Mouse (Mus musculus) c-Kit-positive CD71-positive TER-119-negative erythroid progenitor cells, embryonic 14.5 days (primary cell): ENCODE data around the gene 1700015F17Rik.

Experiments used
- DNase-seq: peaks from one replicate; pipeline ENCODE4 v3.0.0-alpha.2; 2013; ENCODE audit warnings: low read depth

The 1700015F17Rik gene

DNA sequence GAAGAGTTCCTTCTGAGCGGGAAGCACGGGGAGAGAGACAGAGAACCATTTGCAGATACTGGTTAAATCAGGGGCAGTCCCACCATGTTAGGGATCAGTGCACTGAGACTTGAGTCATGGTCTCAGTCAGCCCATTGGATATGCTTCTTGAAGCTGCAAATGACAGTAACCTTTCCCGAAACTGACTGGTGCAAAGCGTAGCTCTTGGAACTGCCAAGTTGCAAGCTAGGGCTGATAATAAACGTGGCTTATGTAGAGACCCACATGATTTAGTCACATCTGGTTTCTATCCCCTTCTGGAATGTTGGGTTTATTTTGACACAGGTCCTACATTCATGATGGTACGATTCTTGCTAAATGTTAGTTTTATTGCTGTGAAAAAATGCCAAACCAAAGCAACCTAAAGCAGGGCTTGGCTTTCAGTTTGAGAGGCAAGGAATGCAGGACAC, 55.2 kb downstream of the 1700015F17Rik start:
- no peak for DNase-seq

DNA sequence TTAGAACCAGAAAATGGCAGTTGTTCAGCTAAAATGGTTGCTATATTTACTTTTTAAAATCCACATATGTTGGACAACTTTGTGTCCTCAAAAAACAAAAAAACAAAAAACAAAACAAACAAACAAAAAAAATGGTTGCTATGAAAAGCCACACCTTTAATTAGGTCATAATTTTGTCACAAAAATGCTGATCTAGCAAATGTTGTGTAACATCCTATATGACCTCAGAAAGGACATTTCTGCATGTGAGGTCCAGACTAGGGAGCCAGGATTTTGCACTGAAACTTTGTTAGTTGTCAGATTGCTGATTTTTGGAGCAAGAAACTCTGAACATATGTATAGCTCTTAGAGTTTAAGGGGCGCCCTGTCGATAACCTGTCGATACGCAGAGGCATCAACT, 55.9 kb downstream of the 1700015F17Rik start:
- DNase-seq, result no peak

DNA sequence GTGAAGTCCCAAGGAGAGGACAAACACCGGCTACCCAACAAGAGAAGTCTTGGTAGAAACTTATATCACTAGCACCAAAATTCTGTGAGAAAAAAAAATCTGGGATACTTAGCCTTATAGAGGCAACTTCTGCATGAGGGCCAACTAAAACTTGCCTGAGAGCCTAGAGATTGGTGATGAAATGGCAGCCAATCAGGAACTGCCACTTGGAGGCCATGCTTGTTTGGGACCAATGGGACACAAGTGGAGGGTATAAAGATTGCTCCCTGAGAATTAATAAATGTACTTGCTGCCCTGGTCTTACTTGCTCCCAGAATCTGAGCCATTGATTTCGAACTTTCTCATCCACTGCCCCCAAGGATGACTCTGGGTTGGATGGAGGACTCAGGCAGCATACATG, 57.5 kb downstream of the 1700015F17Rik start:
- no peak for DNase-seq

DNA sequence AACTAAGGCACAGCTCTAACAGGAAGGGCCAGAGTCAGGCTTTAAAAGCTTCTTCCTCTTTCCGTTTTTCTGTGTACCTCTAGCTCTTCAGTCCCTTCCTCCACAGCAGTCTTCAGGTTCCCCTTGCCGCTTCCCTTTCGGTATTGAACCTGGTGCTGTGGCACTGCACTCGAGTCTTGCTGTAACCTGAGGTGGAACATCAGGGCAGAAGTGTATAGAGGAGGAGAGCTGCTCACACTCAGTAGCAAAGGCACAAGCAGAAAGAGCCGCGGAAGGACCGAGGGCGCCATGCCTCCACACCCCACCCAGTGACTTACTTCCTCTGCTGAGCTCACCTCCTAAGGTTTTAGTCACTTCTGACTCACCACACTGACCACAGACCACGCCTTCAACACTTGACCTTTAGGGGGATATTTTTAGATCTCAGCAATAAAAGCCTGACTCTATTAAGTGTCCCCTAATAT, 58.9 kb downstream of the 1700015F17Rik start, which contains the start of gene Cdk14:
Gene Cdk14 (minus strand): TSS at position 321 of the 464 bp plus-strand sequence.
- DNase-seq, result no peak

DNA sequence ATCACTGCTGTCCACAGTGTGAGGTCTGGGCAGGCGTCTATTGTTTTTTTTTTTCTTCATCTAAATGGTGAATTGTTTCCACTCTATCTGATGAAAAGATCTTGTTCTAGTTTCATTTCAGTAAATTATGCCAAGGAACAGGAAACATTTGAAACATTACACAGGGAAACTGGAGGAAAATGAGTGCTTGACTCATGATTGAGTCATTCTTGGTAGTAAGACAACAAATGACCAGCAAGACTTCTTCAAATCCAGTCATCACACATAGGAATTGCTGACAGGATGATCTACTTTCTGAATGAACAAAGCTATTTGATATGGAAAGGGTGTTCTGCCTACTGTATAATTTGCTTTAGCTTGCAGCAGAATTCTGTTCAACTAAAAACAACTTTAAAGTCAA, 59.7 kb downstream of the 1700015F17Rik start:
- DNase-seq, result no peak

DNA sequence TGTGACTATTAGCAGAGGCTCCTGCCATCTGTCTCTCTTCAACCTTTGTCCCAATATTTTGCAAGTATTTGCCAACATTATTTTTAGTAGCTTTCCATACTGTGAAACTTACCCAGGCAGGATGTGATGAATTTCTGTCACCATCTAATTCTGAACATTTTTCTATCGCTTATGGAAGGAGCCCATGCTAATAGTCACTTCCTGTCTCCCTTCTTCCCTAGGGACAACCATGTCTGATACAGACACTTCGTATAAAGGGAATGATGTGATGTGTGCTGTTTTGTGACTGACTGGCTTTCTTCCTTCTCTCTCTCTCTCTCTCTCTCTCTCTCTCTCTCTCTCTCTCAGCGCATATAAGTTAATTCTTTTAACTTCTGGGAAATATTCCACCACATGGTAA, 64.1 kb downstream of the 1700015F17Rik start:
- no peak for DNase-seq

DNA sequence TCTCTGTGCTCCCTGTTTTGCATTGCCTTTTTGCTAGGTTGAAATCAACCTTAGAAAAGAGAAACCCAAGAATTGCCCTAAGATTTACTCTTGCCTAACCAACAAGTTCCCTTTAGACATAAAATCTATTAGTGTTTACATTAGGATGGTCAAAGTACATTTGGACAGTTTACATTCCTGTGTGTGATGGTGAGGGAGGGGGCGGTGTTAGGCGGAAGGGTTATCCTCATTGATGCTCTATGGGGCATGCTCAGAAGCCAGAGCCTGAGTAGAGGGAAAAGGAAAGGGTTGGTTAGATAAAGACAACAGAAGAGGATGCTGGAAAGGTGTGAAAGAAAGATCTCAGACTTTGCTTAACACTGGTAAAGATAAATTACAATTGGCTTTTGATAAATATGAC, 67.1 kb downstream of the 1700015F17Rik start:
- DNase-seq, result no peak

DNA sequence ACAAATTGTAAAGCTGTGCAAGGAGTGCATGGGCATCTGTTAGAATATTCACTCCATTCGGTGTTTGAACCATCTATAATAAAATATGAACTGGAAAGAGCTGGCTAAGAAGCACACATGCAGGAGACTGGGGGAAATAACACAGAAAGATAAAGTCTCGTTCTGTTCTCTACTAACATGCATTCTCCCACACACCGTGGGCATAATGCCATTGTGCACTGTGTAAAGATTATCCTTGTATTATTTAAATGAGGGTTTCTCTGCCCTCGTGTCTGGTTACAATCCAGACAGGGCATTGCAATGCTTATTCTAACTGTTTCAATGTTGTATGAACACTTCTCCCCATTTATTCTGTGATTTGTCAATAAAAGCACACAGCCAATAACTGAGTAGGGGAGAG, 77.0 kb downstream of the 1700015F17Rik start:
- DNase-seq, result no peak

DNA sequence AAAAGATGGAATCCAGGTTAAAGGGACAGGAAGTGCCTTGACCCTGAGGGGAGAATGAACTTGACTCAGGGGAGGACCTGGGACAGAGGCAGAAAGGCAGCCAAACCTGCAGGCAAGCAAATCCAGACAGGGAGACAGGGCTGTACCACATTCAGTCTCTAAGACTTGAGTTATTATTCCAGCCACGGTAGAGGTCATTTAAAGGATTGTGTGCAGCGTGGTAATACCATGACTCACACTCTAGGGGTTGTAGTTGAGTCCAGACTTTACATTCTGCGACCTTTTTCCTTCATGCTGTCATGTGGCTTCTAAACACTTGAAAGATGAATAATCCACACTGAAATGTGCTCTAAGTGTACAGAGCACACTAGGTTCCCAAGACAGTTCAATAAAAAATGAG, 86.2 kb downstream of the 1700015F17Rik start:
- no peak for DNase-seq
